In the genomic region with DNA sequence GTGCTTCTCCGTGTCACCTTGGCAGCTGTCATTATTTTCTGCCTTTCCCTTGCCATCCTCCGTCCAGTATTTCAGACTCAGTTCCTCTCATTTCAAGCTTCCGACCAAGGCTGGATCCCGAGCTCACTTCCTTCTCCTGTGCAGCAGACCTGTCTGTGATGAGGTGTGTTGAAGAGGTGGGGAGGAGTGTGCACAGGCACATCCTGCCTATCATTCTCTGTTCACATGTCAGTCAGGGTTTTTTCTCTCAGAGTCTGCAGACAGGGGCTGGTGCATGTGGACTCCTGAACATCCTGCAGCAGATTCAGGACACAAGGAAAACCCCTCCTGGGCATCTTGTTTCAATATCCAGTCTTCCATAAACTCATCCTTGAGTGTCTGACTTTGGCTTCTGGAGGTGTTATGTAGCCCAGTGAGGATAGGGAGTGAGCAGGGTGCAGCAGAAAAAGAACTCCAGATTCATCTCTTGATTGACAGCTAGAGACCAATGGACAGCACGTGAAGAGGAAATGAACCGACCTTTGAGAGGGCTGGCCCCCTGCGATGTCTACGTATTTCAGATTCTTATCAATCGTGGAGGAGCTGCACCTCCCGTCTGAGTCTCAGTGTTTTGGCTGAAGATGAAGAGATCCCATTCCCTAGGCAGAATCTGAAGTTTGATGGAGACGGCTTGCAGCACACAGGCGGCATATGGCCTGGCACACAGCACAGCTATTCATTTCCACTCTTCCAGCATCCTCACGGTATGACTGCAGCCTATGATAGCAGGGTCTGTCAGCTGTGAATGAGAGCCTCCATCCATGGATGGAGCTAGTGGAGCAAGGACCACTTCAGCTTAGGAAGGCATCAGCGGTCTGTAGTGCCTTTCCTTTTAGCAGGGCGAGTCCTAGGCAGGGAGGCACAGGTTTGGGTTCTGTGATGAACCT, we compare ENCODE assay signal across 10 mouse cellular contexts.
A peak's percentile ranks its signal among the peaks of the same experiment; 100 is the strongest.
DNase-seq lines count a peak whose midpoint lies in the region; ATAC-seq and TF ChIP-seq lines count a peak whose summit lies in the region.
"Had no signal": no experiment of that assay in that cellular context is flagged by ENCODE, and none has a peak within 500 bp of the region (broad histone marks: within the 10 kb centered on the region; RNA-seq: fewer than 3 reads in every experiment).

No protein-coding gene starts in this region.

- no peak for TF ChIP-seq CTCF in forebrain, postnatal 0 days (IDR thresholded peaks at IDR 0.05; ENCODE audit: low read depth)

- H3K36me3 ChIP-seq in forebrain, embryonic 12.5 days (replicated peaks), result no peaks in the 10 kb centered on the region
- no peaks in the 10 kb centered on the region for H3K36me3 ChIP-seq in forebrain, embryonic 11.5 days (ENCODE audit: control insufficient read depth, insufficient read depth, low read length)
- H3K36me3 ChIP-seq in forebrain, postnatal 0 days (ENCODE audit: insufficient read depth), result no peaks in the 10 kb centered on the region
- H3K36me3 ChIP-seq in neural tube, embryonic 15.5 days, result no peaks in the 10 kb centered on the region
- H3K36me3 ChIP-seq: neural tube, embryonic 12.5 days had no signal

- peak; percentile 23; the same call in 1 of the 2 replicates for ATAC-seq in forebrain, embryonic 12.5 days (ENCODE audit: low FRiP score)
- ATAC-seq in forebrain, embryonic 11.5 days (replicated peaks; ENCODE audit: low FRiP score), result no peak
- peak; percentile 68 for ATAC-seq in forebrain, postnatal 0 days
- peak; percentile 68 for ATAC-seq in neural tube, embryonic 15.5 days (ENCODE audit: low FRiP score)

- WGBS in forebrain, embryonic 12.5 days, result 79% methylated on average over 15 of the region's 15 CpGs
- WGBS in forebrain, embryonic 11.5 days, result 81% methylated on average over 15 of the region's 15 CpGs
- 62% methylated on average over 15 of the region's 15 CpGs for WGBS in forebrain, postnatal 0 days
- 78% methylated on average over 15 of the region's 15 CpGs for WGBS in neural tube, embryonic 15.5 days

- H3K9me3 ChIP-seq in forebrain, embryonic 12.5 days, result no peaks in the 10 kb centered on the region
- no peaks in the 10 kb centered on the region for H3K9me3 ChIP-seq in forebrain, embryonic 11.5 days (ENCODE audit: control insufficient read depth, low read length)
- no peaks in the 10 kb centered on the region for H3K9me3 ChIP-seq in forebrain, postnatal 0 days (ENCODE audit: low read length)
- H3K9me3 ChIP-seq in neural tube, embryonic 15.5 days (replicated peaks), result no peaks in the 10 kb centered on the region
- H3K9me3 ChIP-seq: neural tube, embryonic 12.5 days had no signal

- no peak overlapping the region for H3K27ac ChIP-seq in forebrain, embryonic 12.5 days
- H3K27ac ChIP-seq in forebrain, embryonic 11.5 days (ENCODE audit: low read depth, low read length), result no peak overlapping the region
- peak overlapping the region; percentile 78 for H3K27ac ChIP-seq in forebrain, postnatal 0 days (ENCODE audit: low read depth, low read length)
- peak overlapping the region; percentile 25; the same call in 1 of the 2 replicates for H3K27ac ChIP-seq in neural tube, embryonic 15.5 days (replicated peaks)
- H3K27ac ChIP-seq: neural tube, embryonic 12.5 days had no signal

- H3K4me3 ChIP-seq in forebrain, embryonic 12.5 days (replicated peaks), result no peak overlapping the region
- H3K4me3 ChIP-seq in forebrain, embryonic 11.5 days (ENCODE audit: low read depth, low read length), result no peak overlapping the region
- no peak overlapping the region for H3K4me3 ChIP-seq in forebrain, postnatal 0 days (ENCODE audit: low read depth, low read length)
- no peak overlapping the region for H3K4me3 ChIP-seq in neural tube, embryonic 15.5 days (replicated peaks)
- H3K4me3 ChIP-seq: neural tube, embryonic 12.5 days had no signal

- H3K9ac ChIP-seq in forebrain, embryonic 12.5 days, result no peak overlapping the region
- no peak overlapping the region for H3K9ac ChIP-seq in forebrain, embryonic 11.5 days (ENCODE audit: low read length)
- 0 out of 2 replicates have a peak overlapping the region, but pooled peaks have one; percentile 14 for H3K9ac ChIP-seq in forebrain, postnatal 0 days
- H3K9ac ChIP-seq in neural tube, embryonic 15.5 days (replicated peaks), result no peak overlapping the region
- H3K9ac ChIP-seq: neural tube, embryonic 12.5 days had no signal

- H3K4me2 ChIP-seq in forebrain, embryonic 12.5 days, result no peak overlapping the region
- no peak overlapping the region for H3K4me2 ChIP-seq in forebrain, embryonic 11.5 days (ENCODE audit: low read depth, low read length, severe bottlenecking)
- peak overlapping the region; percentile 29 for H3K4me2 ChIP-seq in forebrain, postnatal 0 days (ENCODE audit: low read depth)
- H3K4me2 ChIP-seq in neural tube, embryonic 15.5 days, result no peak overlapping the region
- H3K4me2 ChIP-seq: neural tube, embryonic 12.5 days had no signal

- no peak for DNase-seq in forebrain, embryonic 11.5 days (ENCODE audit: low spot score)
- peak; percentile 29 for DNase-seq in right cerebral cortex, adult 18-20 months
- no peak for DNase-seq in right cerebral cortex, postnatal 36 days (ENCODE audit: low spot score in 2 of 2)
- peak; percentile 75 for DNase-seq in forebrain, postnatal 0 days
- no peak for DNase-seq in kidney, adult 8-10 months
- no peak for DNase-seq in urinary bladder, postnatal 25 days (ENCODE audit: low spot score)
- DNase-seq: lung, postnatal 4 days had no signal

- H3K4me1 ChIP-seq in forebrain, embryonic 12.5 days, result 0 out of 2 replicates have a peak, but pooled peaks cover 5% of the 10 kb centered on the region
- H3K4me1 ChIP-seq in forebrain, embryonic 11.5 days (replicated peaks; ENCODE audit: control insufficient read depth, insufficient read depth, low read length), result no peaks in the 10 kb centered on the region
- peaks cover 16% of the 10 kb centered on the region for H3K4me1 ChIP-seq in forebrain, postnatal 0 days (ENCODE audit: insufficient read depth)
- H3K4me1 ChIP-seq in neural tube, embryonic 15.5 days, result peaks cover 6% of the 10 kb centered on the region
- H3K4me1 ChIP-seq: neural tube, embryonic 12.5 days had no signal

- no peaks in the 10 kb centered on the region for H3K27me3 ChIP-seq in forebrain, embryonic 12.5 days
- H3K27me3 ChIP-seq in forebrain, embryonic 11.5 days (ENCODE audit: control insufficient read depth, insufficient read depth, low read length), result no peaks in the 10 kb centered on the region
- no peaks in the 10 kb centered on the region for H3K27me3 ChIP-seq in forebrain, postnatal 0 days (ENCODE audit: insufficient read depth, low read length)
- no peaks in the 10 kb centered on the region for H3K27me3 ChIP-seq in neural tube, embryonic 15.5 days (replicated peaks)
- H3K27me3 ChIP-seq: neural tube, embryonic 12.5 days had no signal

Comparison
In these comparisons a context has a peak if more than half of its experiments do, and no peak if none do; other contexts are left out.
1. H3K27ac ChIP-seq: peak in forebrain, postnatal 0 days (single experiment) and neural tube, embryonic 15.5 days (single experiment); none in forebrain, embryonic 12.5 days (single experiment) and forebrain, embryonic 11.5 days (single experiment).
2. DNase-seq: peak in right cerebral cortex, adult 18-20 months (single experiment) and forebrain, postnatal 0 days (single experiment); none in forebrain, embryonic 11.5 days (single experiment), right cerebral cortex, postnatal 36 days (0 of 2), kidney, adult 8-10 months (0 of 2) and urinary bladder, postnatal 25 days (single experiment).